Mouse (Mus musculus): ENCODE measurements around the gene Bcl11a. TPM values are rescaled to one million over a fixed set of nuclear protein-coding genes. Genes with fewer than 3 reads are reported as not detected.
A peak's percentile ranks its signal among the peaks of the same experiment; 100 is the strongest.

The Bcl11a gene
- polyA plus RNA-seq, 1 experiment from 2014 or later, result 62.4 TPM

DNA sequence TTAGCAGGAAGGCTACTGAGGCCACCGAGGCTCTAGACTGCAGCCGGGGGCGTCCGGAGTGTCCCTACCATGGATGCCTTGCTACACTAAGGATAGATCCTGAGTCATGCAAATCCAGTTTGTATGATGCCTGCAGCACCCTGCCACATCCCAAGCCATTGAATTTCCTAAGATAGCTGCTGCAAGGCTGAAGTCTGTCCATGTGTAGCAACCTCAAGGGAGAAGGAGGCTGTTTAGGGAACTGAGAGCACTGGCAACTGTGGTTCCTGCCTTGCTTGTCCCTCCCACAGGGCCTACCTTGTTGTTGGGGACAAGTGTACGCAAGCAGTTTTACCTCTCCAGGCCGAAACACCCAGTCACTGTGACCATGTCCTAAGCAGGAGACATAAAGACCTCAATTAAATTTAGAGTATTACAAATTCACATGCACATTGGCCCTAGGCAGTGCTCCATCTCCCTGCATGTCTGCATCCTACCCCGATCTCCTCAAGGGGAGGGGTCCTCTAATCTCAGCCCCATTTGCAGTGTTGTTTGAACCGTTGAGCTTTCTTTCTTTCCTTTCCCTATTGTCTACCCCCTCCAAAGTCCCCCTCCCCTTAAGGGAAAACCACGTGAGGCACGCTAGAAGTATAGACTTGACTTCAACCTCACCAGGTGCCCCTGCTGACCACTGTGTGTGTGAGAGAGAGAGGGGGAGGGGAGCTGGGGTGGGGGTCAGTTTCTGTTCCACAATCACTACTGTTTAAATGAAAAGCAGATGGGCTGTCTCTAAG is 63.8 kb downstream of the Bcl11a start:
- no peak overlapping the region for H3K4me3 ChIP-seq

DNA sequence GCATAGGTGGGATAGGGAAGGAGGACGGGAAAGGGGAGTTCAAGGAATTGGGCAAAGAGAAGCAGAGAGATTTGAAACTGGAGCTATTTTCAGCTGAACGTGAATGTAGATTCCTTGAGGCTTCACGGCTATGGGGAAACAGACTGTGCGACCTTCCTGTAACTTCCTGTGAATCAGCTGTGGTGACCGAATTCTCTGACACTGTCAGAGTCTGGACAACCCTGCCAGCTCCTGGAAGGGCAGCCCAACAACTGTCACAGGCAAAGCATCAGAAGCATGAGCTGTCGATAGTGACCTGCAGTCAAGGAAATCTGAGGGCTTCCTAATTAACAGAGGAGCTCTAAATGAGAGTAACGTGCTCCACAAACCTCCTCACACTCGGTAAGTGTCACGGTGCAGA is 64.5 kb downstream of the Bcl11a start:
- H3K4me1 ChIP-seq, result peaks cover 63% of the 10 kb centered on the region
- H3K4me3 ChIP-seq, result no peak overlapping the region
- no peak for DNase-seq (ENCODE audit: low spot score)
- no peaks in the 10 kb centered on the region for H3K27me3 ChIP-seq (replicated peaks; ENCODE audit: low read depth, poor library complexity, severe bottlenecking)
- H3K27ac ChIP-seq (replicated peaks), result peak overlapping the region; percentile 72; the same call in 1 of the 2 replicates
- peaks cover 64% of the 10 kb centered on the region for H3K36me3 ChIP-seq (replicated peaks)
- no peaks in the 10 kb centered on the region for H3K9me3 ChIP-seq
- 35% methylated on average over 9 of the region's 9 CpGs for WGBS

More for the DNA sequence above, 63.8 kb downstream of the Bcl11a start:
- Histone ChIP-seq H3K27ac (replicated peaks) (peak overlapping the region; percentile 72), H3K27me3 (replicated peaks; ENCODE audit: low read depth, poor library complexity, severe bottlenecking) (no peaks in the 10 kb centered on the region), H3K36me3 (replicated peaks) (peaks cover 64% of the 10 kb centered on the region), H3K9me3 (no peaks in the 10 kb centered on the region), H3K4me1 (peaks cover 61% of the 10 kb centered on the region)
- DNase-seq (ENCODE audit: low spot score), result peak; percentile 59
- 62% methylated on average over 10 of the region's 10 CpGs for WGBS

DNA sequence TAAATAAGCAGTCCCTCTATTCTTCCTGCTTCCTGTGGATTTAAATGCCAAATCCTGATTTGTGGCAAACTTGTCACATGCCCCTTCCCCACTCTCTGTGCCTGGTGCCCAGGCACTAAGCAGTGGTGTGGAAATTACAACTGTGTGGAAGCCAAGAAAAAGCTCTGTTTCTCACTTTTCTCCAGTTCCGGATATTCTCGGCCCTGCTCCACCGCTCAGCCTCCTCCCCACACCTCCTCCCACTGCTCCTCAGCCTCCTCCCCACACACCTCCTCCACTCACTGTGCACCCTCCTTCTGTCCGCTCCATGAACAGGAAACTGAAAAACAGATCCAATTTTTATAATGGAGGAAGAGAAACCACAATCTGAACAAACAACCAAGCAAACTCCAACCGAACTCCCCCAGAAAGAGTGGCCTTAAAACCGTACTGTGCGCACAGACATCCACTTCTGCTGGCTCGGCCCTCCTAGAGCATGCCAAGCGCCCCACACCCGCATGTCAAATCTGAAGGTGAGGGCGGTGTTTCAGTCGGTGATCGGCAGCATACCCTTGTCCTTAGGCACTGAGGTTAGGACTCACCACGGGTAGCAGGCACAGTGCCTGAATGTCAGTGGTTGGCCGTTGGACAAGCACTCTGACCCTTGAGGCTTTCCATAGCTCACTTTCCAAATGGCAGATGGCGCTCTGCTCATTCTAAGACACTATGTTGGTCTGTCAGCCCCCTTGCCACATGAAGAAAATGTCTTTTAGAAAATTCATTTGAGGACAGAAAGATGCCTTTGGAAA is 66.5 kb downstream of the Bcl11a start:
- 88% methylated on average over 16 of the region's 16 CpGs for WGBS
- no peak for DNase-seq (ENCODE audit: low spot score)
- H3K4me3 ChIP-seq, result no peak overlapping the region
- no peaks in the 10 kb centered on the region for H3K9me3 ChIP-seq
- peaks cover 53% of the 10 kb centered on the region for H3K36me3 ChIP-seq (replicated peaks)
- peaks cover 71% of the 10 kb centered on the region for H3K4me1 ChIP-seq
- H3K27ac ChIP-seq (replicated peaks), result no peak overlapping the region
- no peaks in the 10 kb centered on the region for H3K27me3 ChIP-seq (replicated peaks; ENCODE audit: low read depth, poor library complexity, severe bottlenecking)

DNA sequence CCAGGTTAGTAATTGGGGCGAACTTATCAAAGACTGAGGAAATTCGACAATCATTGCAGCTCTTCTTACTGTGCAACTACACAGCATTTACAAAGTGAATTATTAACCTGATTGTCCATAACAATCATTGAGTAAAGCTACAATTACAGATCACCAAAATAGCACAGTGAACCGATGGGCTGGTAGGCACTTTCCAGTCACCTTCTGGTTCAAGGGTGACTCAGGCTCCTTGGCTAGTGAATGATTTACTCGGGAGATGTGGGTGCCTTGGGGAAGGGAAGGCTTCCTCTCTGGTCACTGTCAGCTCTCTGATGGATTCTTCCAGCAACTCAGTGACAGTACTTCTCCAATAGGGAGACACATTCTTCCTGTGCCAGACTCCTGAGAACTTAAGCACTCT is 68.2 kb downstream of the Bcl11a start:
- 89% methylated on average over 4 of the region's 4 CpGs for WGBS
- no peak for DNase-seq (ENCODE audit: low spot score)
- H3K4me1 ChIP-seq, result peaks cover 68% of the 10 kb centered on the region

DNA sequence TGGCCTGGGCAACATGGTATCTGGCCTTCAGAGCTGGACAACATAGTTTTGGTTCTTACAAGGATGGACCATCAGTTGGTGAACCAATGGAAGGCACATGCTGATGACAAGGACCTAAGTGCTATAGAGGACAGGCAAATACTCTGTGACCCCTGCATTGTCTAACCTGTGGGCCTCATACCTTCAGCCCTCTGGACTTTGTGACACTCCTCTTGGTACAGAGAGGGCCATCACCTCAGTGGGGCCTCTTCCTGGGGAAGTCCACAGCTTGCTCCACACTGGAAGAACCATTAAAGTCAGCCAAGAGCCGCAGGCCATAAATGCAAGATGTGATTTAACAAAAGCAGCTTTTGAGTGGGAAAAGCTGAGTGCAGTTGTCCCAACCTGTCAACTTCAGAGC is 68.6 kb downstream of the Bcl11a start:
- WGBS, result 89% methylated on average over 1 of the region's 1 CpGs
- no peak overlapping the region for H3K4me3 ChIP-seq
- H3K36me3 ChIP-seq (replicated peaks), result peaks cover 51% of the 10 kb centered on the region
- H3K9me3 ChIP-seq, result no peaks in the 10 kb centered on the region
- DNase-seq (ENCODE audit: low spot score), result no peak
- H3K27me3 ChIP-seq (replicated peaks; ENCODE audit: low read depth, poor library complexity, severe bottlenecking), result no peaks in the 10 kb centered on the region
- H3K4me1 ChIP-seq, result peaks cover 64% of the 10 kb centered on the region
- no peak overlapping the region for H3K27ac ChIP-seq (replicated peaks)

More for the DNA sequence above, 68.2 kb downstream of the Bcl11a start:
- Histone ChIP-seq H3K9me3 (no peaks in the 10 kb centered on the region), H3K27ac (replicated peaks) (no peak overlapping the region), H3K36me3 (replicated peaks) (peaks cover 51% of the 10 kb centered on the region), H3K4me3 (no peak overlapping the region), H3K27me3 (replicated peaks; ENCODE audit: low read depth, poor library complexity, severe bottlenecking) (no peaks in the 10 kb centered on the region)

DNA sequence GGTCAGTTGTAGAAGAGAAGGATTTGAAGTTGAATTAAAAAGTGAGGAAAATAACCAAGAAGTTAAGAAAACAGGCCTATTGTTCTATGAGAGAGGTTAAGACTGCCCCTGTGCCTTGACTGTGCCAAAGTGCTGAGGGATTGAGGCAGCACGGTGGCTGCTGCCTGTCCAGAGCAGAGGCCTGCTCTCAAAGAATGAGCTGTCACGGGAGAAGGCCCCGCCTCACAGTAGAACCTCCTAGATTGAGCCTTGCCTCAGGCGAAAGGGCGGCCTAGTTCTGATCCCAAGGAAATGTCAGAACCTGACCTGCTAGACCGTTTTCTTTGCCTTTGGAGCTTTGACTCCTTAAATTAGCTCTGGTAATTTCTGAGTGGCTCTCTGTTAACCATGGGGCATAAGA is 69.8 kb downstream of the Bcl11a start:
- H3K4me3 ChIP-seq, result no peak overlapping the region
- no peak for DNase-seq (ENCODE audit: low spot score)
- WGBS, result 67% methylated on average over 6 of the region's 6 CpGs
- peaks cover 46% of the 10 kb centered on the region for H3K36me3 ChIP-seq (replicated peaks)
- no peaks in the 10 kb centered on the region for H3K27me3 ChIP-seq (replicated peaks; ENCODE audit: low read depth, poor library complexity, severe bottlenecking)
- H3K27ac ChIP-seq (replicated peaks), result no peak overlapping the region
- peaks cover 52% of the 10 kb centered on the region for H3K4me1 ChIP-seq
- no peaks in the 10 kb centered on the region for H3K9me3 ChIP-seq

DNA sequence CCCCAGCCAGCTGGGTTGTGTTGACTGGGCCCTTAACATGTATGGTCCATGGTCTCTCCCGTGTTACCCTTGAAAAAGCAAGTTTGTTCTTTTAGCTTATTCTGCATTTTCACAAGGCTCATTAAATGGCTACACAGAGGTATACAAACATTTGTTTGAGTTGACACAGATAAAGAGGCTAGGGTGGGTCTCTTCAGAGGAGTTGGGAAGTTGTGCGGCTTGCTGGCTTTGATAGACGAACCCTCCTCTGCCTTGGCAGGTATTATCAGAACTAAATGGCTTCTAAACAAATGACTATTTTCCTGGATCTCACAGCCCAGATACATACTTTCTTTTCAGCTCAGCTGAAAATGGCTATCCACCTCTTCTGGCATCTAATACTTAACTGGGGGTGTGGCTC is 70.7 kb downstream of the Bcl11a start:
- 93% methylated on average over 3 of the region's 3 CpGs for WGBS
- Histone ChIP-seq H3K36me3 (replicated peaks) (peaks cover 38% of the 10 kb centered on the region), H3K4me3 (no peak overlapping the region), H3K4me1 (peaks cover 48% of the 10 kb centered on the region), H3K27ac (replicated peaks) (no peak overlapping the region), H3K9me3 (no peaks in the 10 kb centered on the region), H3K27me3 (replicated peaks; ENCODE audit: low read depth, poor library complexity, severe bottlenecking) (no peaks in the 10 kb centered on the region)
- no peak for DNase-seq (ENCODE audit: low spot score)

DNA sequence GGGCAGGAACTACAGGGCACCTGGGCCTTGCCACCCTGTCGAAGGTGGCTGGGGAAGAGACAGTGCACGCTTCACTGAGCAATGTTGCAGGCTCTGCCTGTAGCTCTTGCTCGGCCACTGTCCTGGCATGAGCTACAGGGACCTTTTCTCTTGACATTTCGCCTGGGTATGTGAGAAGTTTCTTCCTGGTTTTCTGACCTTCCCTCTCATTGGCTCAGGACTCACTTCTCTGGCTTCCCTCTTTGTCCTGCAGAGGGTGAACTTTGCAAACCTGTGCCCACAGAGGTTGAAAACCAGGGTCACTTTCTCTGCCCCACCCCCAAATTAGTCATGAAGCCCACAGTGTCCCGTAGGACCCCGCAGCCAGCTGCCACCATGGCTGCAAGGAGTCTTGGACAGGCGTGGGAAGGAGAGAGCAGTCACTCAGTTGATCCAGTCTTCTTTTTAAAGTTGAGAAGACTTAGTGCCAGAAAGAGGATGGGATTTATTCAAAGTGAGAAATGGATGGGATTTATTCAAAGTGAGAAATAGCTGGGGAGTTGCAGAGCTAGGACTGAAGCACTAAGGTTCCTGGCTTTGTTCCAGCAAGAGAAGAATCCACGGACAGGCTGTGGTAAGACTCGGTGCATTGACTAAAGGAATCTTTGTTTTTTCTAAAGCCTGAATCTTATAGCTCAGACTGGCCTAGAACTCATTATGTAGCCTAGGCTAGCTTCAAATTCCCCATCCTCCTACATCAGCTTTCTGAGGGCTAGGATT is 71.8 kb downstream of the Bcl11a start:
- H3K27me3 ChIP-seq (replicated peaks; ENCODE audit: low read depth, poor library complexity, severe bottlenecking), result no peaks in the 10 kb centered on the region
- WGBS, result 79% methylated on average over 9 of the region's 9 CpGs
- H3K27ac ChIP-seq (replicated peaks), result no peak overlapping the region
- H3K4me1 ChIP-seq, result peaks cover 53% of the 10 kb centered on the region
- no peak overlapping the region for H3K4me3 ChIP-seq
- no peaks in the 10 kb centered on the region for H3K9me3 ChIP-seq
- no peak for DNase-seq (ENCODE audit: low spot score)
- H3K36me3 ChIP-seq (replicated peaks), result peaks cover 39% of the 10 kb centered on the region

DNA sequence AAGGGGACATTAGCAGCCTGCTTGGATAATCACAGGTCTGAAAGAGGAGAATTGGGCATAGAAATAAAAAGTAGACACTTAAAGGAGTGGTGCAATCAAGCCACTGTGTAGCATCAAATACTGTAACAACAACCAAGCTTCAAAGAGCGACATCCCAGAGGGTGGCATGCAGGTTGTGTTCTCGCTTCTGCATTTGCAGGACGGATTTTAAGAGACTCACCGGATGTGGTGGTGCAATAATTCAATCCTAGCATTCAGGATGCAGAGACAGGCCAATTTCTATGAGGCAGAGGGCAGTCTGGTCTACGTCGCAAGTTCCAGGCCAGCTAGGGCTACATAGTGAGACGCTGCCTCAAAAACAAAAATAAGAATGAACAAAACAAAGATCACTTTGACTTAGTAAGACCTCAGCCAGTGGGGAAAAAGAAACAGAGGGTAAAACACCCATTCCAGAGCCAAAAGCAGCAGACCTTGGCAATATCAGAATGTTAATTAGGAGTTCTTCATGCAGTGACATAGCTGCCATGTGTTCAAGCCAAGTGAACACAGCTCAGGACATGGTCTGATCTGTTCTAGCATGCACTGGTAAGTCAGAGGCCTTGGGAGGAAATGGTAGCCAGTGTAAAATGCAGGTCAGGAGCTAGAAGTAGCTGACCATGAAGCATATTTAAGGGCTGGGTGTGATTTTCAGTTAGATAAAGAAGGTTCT is 74.4 kb downstream of the Bcl11a start:
- H3K4me1 ChIP-seq, result peaks cover 38% of the 10 kb centered on the region
- no peak for DNase-seq (ENCODE audit: low spot score)
- no peak overlapping the region for H3K4me3 ChIP-seq
- H3K9me3 ChIP-seq, result no peaks in the 10 kb centered on the region
- 92% methylated on average over 7 of the region's 7 CpGs for WGBS
- H3K27me3 ChIP-seq (replicated peaks; ENCODE audit: low read depth, poor library complexity, severe bottlenecking), result no peaks in the 10 kb centered on the region
- no peak overlapping the region for H3K27ac ChIP-seq (replicated peaks)
- peaks cover 30% of the 10 kb centered on the region for H3K36me3 ChIP-seq (replicated peaks)

DNA sequence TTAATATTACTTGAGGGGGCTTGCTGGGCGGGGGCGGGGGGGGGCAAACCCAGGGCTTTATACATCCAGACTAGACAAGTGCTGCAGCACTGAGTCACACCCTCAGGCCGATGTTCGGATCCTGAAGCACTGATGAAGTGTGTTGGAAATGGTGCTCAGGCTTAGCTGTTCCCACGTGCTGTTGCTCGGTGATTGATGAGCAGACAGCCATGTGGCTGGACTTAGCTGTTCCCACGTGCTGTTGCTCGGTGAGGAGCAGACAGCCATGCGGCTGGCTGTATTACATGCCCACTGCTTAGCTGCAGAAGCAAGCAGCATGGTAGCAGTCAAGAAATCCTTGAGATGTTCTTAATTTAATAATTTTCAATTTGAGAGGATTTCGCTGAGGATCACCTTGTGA is 75.2 kb downstream of the Bcl11a start:
- H3K27me3 ChIP-seq (replicated peaks; ENCODE audit: low read depth, poor library complexity, severe bottlenecking), result no peaks in the 10 kb centered on the region
- DNase-seq (ENCODE audit: low spot score), result no peak
- H3K27ac ChIP-seq (replicated peaks), result no peak overlapping the region
- peaks cover 31% of the 10 kb centered on the region for H3K36me3 ChIP-seq (replicated peaks)
- H3K4me3 ChIP-seq, result no peak overlapping the region
- H3K4me1 ChIP-seq, result peaks cover 36% of the 10 kb centered on the region
- H3K9me3 ChIP-seq, result no peaks in the 10 kb centered on the region
- 78% methylated on average over 10 of the region's 10 CpGs for WGBS

DNA sequence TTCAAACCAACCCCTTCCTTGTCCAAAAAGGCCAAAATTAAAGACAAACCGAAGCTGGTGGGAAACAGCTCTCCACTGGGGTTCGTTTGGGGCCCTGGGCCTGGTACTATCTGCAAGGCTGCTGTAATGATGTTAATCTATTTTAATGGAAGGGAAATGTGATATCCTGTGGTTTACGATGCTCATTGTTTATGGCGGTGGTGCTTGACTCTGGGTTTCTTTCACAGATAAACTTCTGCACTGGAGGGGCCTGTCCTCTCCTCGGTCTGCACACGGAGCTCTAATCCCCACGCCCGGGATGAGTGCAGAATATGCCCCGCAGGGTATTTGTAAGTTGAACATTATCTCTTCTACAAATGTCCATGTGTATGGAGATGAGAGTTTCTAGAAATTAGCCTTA is 80.2 kb downstream of the Bcl11a start:
- Histone ChIP-seq H3K27me3 (replicated peaks; ENCODE audit: low read depth, poor library complexity, severe bottlenecking) (no peaks in the 10 kb centered on the region), H3K27ac (replicated peaks) (no peak overlapping the region), H3K36me3 (replicated peaks) (peaks cover 45% of the 10 kb centered on the region), H3K4me1 (peaks cover 31% of the 10 kb centered on the region), H3K9me3 (no peaks in the 10 kb centered on the region), H3K4me3 (no peak overlapping the region)
- 69% methylated on average over 9 of the region's 9 CpGs for WGBS
- no peak for DNase-seq (ENCODE audit: low spot score)

DNA sequence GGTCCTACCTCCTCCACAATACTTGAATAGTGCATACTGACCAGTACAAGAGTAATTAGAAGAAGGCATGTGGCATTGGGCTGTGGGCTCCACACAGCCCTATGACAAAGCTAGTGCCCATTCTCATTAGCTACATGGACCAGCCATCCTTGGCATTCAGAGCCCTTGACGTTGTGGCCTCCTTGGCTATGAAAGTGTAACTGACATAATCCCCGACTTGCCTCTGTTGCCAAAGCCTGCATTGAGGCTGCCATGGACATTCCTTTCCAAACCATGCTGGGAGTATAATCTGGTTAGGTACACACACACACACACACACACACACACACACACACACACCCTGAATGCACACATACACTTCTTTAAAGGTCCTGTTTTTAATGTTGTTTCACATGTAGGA is 81.8 kb downstream of the Bcl11a start:
- peaks cover 20% of the 10 kb centered on the region for H3K4me1 ChIP-seq
- DNase-seq (ENCODE audit: low spot score), result no peak
- H3K27ac ChIP-seq (replicated peaks), result no peak overlapping the region
- H3K27me3 ChIP-seq (replicated peaks; ENCODE audit: low read depth, poor library complexity, severe bottlenecking), result no peaks in the 10 kb centered on the region
- H3K4me3 ChIP-seq, result no peak overlapping the region
- WGBS, result 86% methylated on average over 2 of the region's 2 CpGs
- peaks cover 53% of the 10 kb centered on the region for H3K36me3 ChIP-seq (replicated peaks)
- H3K9me3 ChIP-seq, result no peaks in the 10 kb centered on the region
